Mouse (Mus musculus) cerebellum, adult (tissue): ENCODE measurements at regions not wholly inside any gene's neighbourhood (a gene's known extent, or its start where the extent isn't known, plus 50 kb on each side); places are given as distances from the start of the nearest gene placed in this dataset.

Experiments used
- ATAC-seq: cut with Nextera tagmentation; 2 replicates; pipeline ENCODE4 v1.9.2; 2017; ENCODE audit warnings: mild to moderate bottlenecking, moderate library complexity, mixed read lengths; ENCODE audit not compliant: insufficient number of reproducible peaks, low FRiP score, low TSS enrichment

- no peak for ATAC-seq
These were observed 207.4 kb upstream of the Ccdc122 start for GRCm38 (mm10) chr14:76829161-76829510.

- ATAC-seq = no peak
These were observed 208.0 kb upstream of the Ccdc122 start for GRCm38 (mm10) chr14:76828453-76829160.

GRCm38 (mm10) chr14:76824066-76824465, 212.5 kb upstream of the Ccdc122 start:
- no peak for ATAC-seq

- no peak for ATAC-seq
These were observed 213.7 kb upstream of the Ccdc122 start for GRCm38 (mm10) chr14:76822766-76823325.

- no peak for ATAC-seq
These were observed 214.7 kb upstream of the Ccdc122 start for GRCm38 (mm10) chr14:76821892-76822291.

- ATAC-seq = no peak
These were observed 215.1 kb upstream of the Ccdc122 start for GRCm38 (mm10) chr14:76821484-76821883.

GRCm38 (mm10) chr14:76820989-76821388, 215.6 kb upstream of the Ccdc122 start:
- no peak for ATAC-seq

- ATAC-seq = no peak
These were observed 216.9 kb upstream of the Ccdc122 start for GRCm38 (mm10) chr14:76819690-76820089.

- no peak for ATAC-seq
These were observed 218.1 kb upstream of the Ccdc122 start for GRCm38 (mm10) chr14:76818256-76819010.

- ATAC-seq = no peak
These were observed 219.3 kb upstream of the Ccdc122 start for GRCm38 (mm10) chr14:76817189-76817772.

- ATAC-seq = no peak
These were observed 219.9 kb upstream of the Ccdc122 start for GRCm38 (mm10) chr14:76816666-76817065.

- no peak for ATAC-seq
These were observed 224.3 kb upstream of the Ccdc122 start for GRCm38 (mm10) chr14:76812155-76812875.

GRCm38 (mm10) chr14:76810697-76811589, 225.6 kb upstream of the Ccdc122 start:
- ATAC-seq = no peak

GRCm38 (mm10) chr14:76810041-76810440, 226.5 kb upstream of the Ccdc122 start:
- no peak for ATAC-seq

- ATAC-seq = no peak; the same call in 1 of the 2 replicates
These were observed 227.2 kb upstream of the Ccdc122 start for GRCm38 (mm10) chr14:76809411-76809810.

- no peak for ATAC-seq
These were observed 231.3 kb upstream of the Ccdc122 start for GRCm38 (mm10) chr14:76805151-76805785.

- no peak for ATAC-seq
These were observed 232.0 kb upstream of the Ccdc122 start for GRCm38 (mm10) chr14:76804447-76805150.

GRCm38 (mm10) chr14:76800181-76800580, 236.4 kb upstream of the Ccdc122 start:
- ATAC-seq = no peak
